Mouse (Mus musculus) neural tube, embryonic 12.5 days (tissue): ENCODE measurements around the gene Prr12. TPM values are rescaled to one million over a fixed set of nuclear protein-coding genes. Genes with fewer than 3 reads are reported as not detected.

ENCODE experiments used
- ATAC-seq: fragments of 200-750 bp; cut with Nextera tagmentation; 2 replicates; pipeline ENCODE4 v1.8.0; 2017; ENCODE audit warnings: low read depth, mild to moderate bottlenecking, moderate TSS enrichment, moderate library complexity; ENCODE audit not compliant: low FRiP score
- H3K27ac ChIP-seq: fragments of 300-500 bp; sonication (generic); 2 replicates; pipeline ENCODE4 v1.5.1; 2016
- H3K27me3 ChIP-seq: fragments of 300-500 bp; sonication (generic); replicated peaks from 2 replicates; pipeline ENCODE4 v1.6.1; 2016; ENCODE audit warnings: mild to moderate bottlenecking
- H3K36me3 ChIP-seq: fragments of 300-500 bp; sonication (generic); 2 replicates; pipeline ENCODE4 v1.6.1; 2016; ENCODE audit warnings: mild to moderate bottlenecking
- H3K4me1 ChIP-seq: fragments of 300-500 bp; sonication (generic); 2 replicates; pipeline ENCODE4 v1.6.1; 2016
- H3K4me2 ChIP-seq: fragments of 300-500 bp; sonication (generic); replicated peaks from 2 replicates; pipeline ENCODE4 v1.6.1; 2016; ENCODE audit warnings: mild to moderate bottlenecking
- H3K4me3 ChIP-seq: fragments of 300-500 bp; sonication (generic); 2 replicates; pipeline ENCODE4 v1.5.1; 2016
- H3K9ac ChIP-seq: fragments of 300-500 bp; sonication (generic); 2 replicates; pipeline ENCODE4 v1.6.1; 2016; ENCODE audit warnings: mild to moderate bottlenecking
- H3K9me3 ChIP-seq: fragments of 300-500 bp; sonication (generic); 2 replicates; pipeline ENCODE4 v1.6.1; 2016; ENCODE audit warnings: mild to moderate bottlenecking
- WGBS: fragments of 180-500 bp; shearing (Covaris S2); methylation state at CpG from one replicate; pipeline ENCODE4 v1.1.7; 2016; 5-methylcytosine and 5-hydroxymethylcytosine counted together
- microRNA-seq: library from miRNA; unstranded; fragments of <30 nt; microRNA quantifications from one replicate; pipeline ENCODE4, GENCODE M21; 2017
- polyA plus RNA-seq: library from polyadenylated mRNA; unstranded; fragments of >200 nt; fragmentation: Nextera tagmentation; extraction: Ambion mirVana; gene quantifications from 2 replicates; pipeline ENCODE4 v1.2.1, GENCODE M21; 2016

The Prr12 gene
- polyA plus RNA-seq, 1 experiment from 2014 or later: 11.8 TPM

DNA sequence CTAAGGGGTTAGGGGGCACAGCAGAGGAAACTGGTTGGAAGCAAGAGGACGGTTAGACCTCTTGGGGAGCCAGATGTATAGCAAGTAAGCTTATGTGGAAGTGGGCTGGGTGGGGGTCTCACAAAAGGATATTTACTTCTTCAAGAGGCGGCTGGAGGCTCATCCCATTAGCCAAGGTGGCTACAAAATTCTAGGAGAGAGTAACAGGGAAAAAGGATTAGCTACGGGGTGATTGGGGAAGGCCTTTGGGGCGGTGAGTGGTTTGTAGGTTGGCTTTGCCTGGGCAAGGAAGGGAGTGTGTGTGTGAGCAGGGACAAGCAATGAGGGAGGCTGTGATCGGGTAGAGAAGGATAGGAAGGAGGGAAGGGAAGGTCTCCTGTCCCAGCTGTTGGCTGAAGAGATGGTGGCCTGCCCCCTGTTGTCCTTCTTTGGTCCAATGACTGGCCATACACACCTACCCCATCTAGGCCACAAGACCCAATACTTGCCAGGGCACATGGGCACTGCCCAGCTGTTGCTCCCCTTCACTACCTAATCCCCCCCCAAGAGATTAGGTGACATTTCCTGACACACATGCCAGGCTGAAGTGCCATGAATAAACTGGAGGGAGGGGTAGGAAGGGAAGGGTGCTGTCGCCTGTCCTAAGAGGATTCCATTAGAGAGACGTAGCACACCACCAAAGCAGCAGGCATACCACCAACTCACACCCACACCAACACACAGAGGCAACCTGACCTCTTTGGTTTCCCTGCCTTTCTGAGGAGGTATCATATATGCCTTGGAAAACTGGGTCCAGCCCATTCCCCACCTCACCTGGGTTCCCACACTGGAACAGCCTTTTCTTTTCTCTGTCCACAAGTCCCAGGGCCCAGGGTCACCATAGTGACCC, 68.5 kb downstream of the Prr12 start:
- Histone ChIP-seq H3K36me3 (peaks cover 42% of the 10 kb centered on the region), H3K9me3 (no peaks in the 10 kb centered on the region), H3K27me3 (no peaks in the 10 kb centered on the region), H3K9ac (peak overlapping the region; percentile 33; the same call in 1 of the 2 replicates), H3K4me2 (peak overlapping the region; percentile 71), H3K4me3 (peak overlapping the region; percentile 88), H3K4me1 (peaks cover 30% of the 10 kb centered on the region), H3K27ac (no peak overlapping the region)
- WGBS: 76% methylated on average over 7 of the region's 7 CpGs
- no peak for ATAC-seq

DNA sequence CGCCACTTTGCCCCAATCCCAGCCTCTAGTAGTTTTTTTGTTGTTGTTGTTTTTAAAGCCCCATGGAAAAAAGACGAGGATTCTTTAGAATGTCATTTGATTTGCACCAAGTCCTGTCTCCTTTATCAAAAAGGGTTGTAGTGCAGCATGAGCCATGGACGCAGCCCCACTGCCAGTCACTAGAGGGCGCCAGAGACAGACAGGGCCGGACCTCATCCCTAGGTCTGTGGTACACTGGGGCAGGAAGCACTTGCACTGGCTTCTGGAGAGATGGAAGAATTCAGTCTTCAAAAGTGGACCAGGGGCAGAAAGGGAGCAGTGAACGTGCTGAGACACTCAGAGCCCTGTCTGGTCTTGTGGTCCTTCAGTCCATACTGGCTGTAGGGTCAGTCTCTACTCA, 69.6 kb downstream of the Prr12 start:
- no peaks in the 10 kb centered on the region for H3K27me3 ChIP-seq
- 0 out of 2 replicates have a peak overlapping the region, but pooled peaks have one; percentile 5 for H3K9ac ChIP-seq
- no peak overlapping the region for H3K4me3 ChIP-seq
- H3K27ac ChIP-seq: no peak overlapping the region
- 38% methylated on average over 6 of the region's 6 CpGs for WGBS
- peaks cover 24% of the 10 kb centered on the region for H3K4me1 ChIP-seq
- H3K9me3 ChIP-seq: no peaks in the 10 kb centered on the region
- peaks cover 53% of the 10 kb centered on the region for H3K36me3 ChIP-seq
- no peak for ATAC-seq
- peak overlapping the region; percentile 71; the same call in 1 of the 2 replicates for H3K4me2 ChIP-seq

DNA sequence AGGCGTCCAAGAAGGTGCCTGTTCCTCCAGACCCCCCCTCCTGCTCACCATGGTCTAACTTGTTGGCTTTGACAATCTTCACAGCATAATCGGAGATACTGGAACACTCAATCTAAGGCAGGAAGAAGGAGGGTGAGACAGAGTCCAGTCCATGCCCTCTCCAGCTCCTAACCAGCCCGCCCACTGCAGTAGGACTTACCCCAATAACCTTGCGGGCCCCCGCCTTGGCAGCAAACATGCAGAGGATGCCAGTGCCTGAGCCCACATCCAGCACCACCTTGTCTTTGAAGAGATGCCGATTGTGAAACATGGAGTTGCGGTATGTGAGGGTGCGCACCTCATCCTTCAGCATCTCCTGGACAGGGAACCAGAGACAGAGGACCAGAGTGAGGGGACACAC, 71.1 kb downstream of the Prr12 start:
- Histone ChIP-seq H3K27ac (no peak overlapping the region), H3K9ac (no peak overlapping the region), H3K4me3 (no peak overlapping the region), H3K27me3 (no peaks in the 10 kb centered on the region), H3K9me3 (no peaks in the 10 kb centered on the region), H3K4me1 (peaks cover 21% of the 10 kb centered on the region), H3K36me3 (peaks cover 68% of the 10 kb centered on the region), H3K4me2 (no peak overlapping the region)
- 97% methylated on average over 8 of the region's 8 CpGs for WGBS
- ATAC-seq: no peak

DNA sequence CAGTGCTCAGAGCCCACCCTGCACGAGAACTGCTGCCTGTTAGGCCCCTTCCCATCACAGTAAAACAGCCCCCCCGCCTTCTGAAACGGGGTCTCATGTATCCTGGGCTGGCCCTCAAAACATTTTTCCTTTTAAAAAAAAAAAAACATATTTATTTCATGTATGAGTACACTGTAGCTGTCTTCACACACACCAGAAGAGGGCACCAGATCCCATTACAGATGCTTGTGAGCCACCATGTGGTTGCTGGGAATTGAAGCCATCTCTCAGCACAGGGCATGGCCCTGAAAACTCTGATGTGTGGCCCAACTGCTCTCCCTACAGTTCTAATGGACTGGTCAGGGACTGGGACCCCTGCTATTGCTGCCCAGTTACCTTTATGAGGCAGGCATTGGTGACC, 74.4 kb downstream of the Prr12 start:
- H3K27ac ChIP-seq: no peak overlapping the region
- WGBS: 97% methylated on average over 3 of the region's 3 CpGs
- no peak overlapping the region for H3K4me2 ChIP-seq
- H3K9me3 ChIP-seq: no peaks in the 10 kb centered on the region
- H3K36me3 ChIP-seq: peaks cover 71% of the 10 kb centered on the region
- peaks cover 14% of the 10 kb centered on the region for H3K4me1 ChIP-seq
- no peak overlapping the region for H3K4me3 ChIP-seq
- no peak for ATAC-seq
- H3K27me3 ChIP-seq: no peaks in the 10 kb centered on the region
- no peak overlapping the region for H3K9ac ChIP-seq

Small RNA genes lying within 50 kb of the gene (microRNA-seq; reads per million reads assigned to microRNA genes)
- gene Mir7054: not detected

Other genes with a start within 250 kb of the Prr12 start
- gene Nup62, start 236.8 kb downstream of the Prr12 start, polyA plus RNA-seq: 71.3 and 74.7 TPM in 2 replicates
- gene Il4i1, start 236.5 kb downstream of the Prr12 start, polyA plus RNA-seq: 1.5 and 1.6 TPM in 2 replicates
- gene Atf5, start 236.2 kb downstream of the Prr12 start, polyA plus RNA-seq: 4.8 and 5.1 TPM in 2 replicates
- gene Akt1s1, start 203.9 kb downstream of the Prr12 start, polyA plus RNA-seq: 108 and 116 TPM in 2 replicates
- gene Tbc1d17, start 203.8 kb downstream of the Prr12 start, polyA plus RNA-seq: 95.4 and 101 TPM in 2 replicates
- gene Pnkp, start 195.7 kb downstream of the Prr12 start, polyA plus RNA-seq: 32.3 and 39.3 TPM in 2 replicates
- gene Ptov1, start 183.1 kb downstream of the Prr12 start, polyA plus RNA-seq: 630 and 637 TPM in 2 replicates
- 156 and 158 TPM in 2 replicates for gene Med25, start 160.2 kb downstream of the Prr12 start, polyA plus RNA-seq
- gene Fuz, start 156.8 kb downstream of the Prr12 start, polyA plus RNA-seq: 17.7 and 19.1 TPM in 2 replicates
- gene Ap2a1, start 123.4 kb downstream of the Prr12 start, polyA plus RNA-seq: 97.9 and 100 TPM in 2 replicates
- 0.14 TPM in 1 of 2 replicates, not detected in the other for gene Tsks, start 109.7 kb downstream of the Prr12 start, polyA plus RNA-seq
- gene Cpt1c, start 78.0 kb downstream of the Prr12 start, polyA plus RNA-seq: 39.7 and 44.1 TPM in 2 replicates
- 595 and 646 TPM in 2 replicates for gene Prmt1, start 66.3 kb downstream of the Prr12 start, polyA plus RNA-seq
- gene Irf3, start 55.2 kb downstream of the Prr12 start, polyA plus RNA-seq: 71.0 and 73.4 TPM in 2 replicates
- 41.1 and 42.9 TPM in 2 replicates for gene Bcl2l12, start 54.2 kb downstream of the Prr12 start, polyA plus RNA-seq
- gene Scaf1, start 36.5 kb downstream of the Prr12 start, polyA plus RNA-seq: 47.2 and 47.3 TPM in 2 replicates
- gene Rras, start 34.9 kb downstream of the Prr12 start, polyA plus RNA-seq: 16.8 and 18.4 TPM in 2 replicates
- gene Nosip, start 9.5 kb upstream of the Prr12 start, polyA plus RNA-seq: 56.5 and 63.0 TPM in 2 replicates
- gene Prrg2, start 9.8 kb upstream of the Prr12 start, polyA plus RNA-seq: 15.2 and 17.9 TPM in 2 replicates
- 125 and 139 TPM in 2 replicates for gene Rcn3, start 39.3 kb upstream of the Prr12 start, polyA plus RNA-seq
- gene Fcgrt, start 51.0 kb upstream of the Prr12 start, polyA plus RNA-seq: 14.1 and 15.7 TPM in 2 replicates
- gene Rps11, start 71.6 kb upstream of the Prr12 start, polyA plus RNA-seq: 1,089 and 1,117 TPM in 2 replicates
- 974 and 1,017 TPM in 2 replicates for gene Rpl13a, start 75.9 kb upstream of the Prr12 start, polyA plus RNA-seq
- not detected in 2 replicates for gene Gm45713, start 83.3 kb upstream of the Prr12 start, polyA plus RNA-seq
- gene Flt3l, start 83.6 kb upstream of the Prr12 start, polyA plus RNA-seq: 1.0 and 1.3 TPM in 2 replicates
- 90.2 and 94.0 TPM in 2 replicates for gene Pih1d1, start 101.4 kb upstream of the Prr12 start, polyA plus RNA-seq
- gene Aldh16a1, start 101.7 kb upstream of the Prr12 start, polyA plus RNA-seq: 37.8 and 42.4 TPM in 2 replicates
- gene Slc17a7, start 111.1 kb upstream of the Prr12 start, polyA plus RNA-seq: 2.0 and 2.6 TPM in 2 replicates
- not detected in 2 replicates for gene Gfy, start 126.7 kb upstream of the Prr12 start, polyA plus RNA-seq
- gene Pth2, start 128.1 kb upstream of the Prr12 start, polyA plus RNA-seq: not detected in 2 replicates
- gene Ccdc155, start 152.0 kb upstream of the Prr12 start, polyA plus RNA-seq: 0.42 and 0.74 TPM in 2 replicates
- gene Dkkl1, start 159.3 kb upstream of the Prr12 start, polyA plus RNA-seq: 7.5 and 7.6 TPM in 2 replicates
- 173 and 178 TPM in 2 replicates for gene Tead2, start 162.9 kb upstream of the Prr12 start, polyA plus RNA-seq
- gene Cd37, start 186.2 kb upstream of the Prr12 start, polyA plus RNA-seq: 1.1 and 1.2 TPM in 2 replicates
- 0.20 TPM in 1 of 2 replicates, not detected in the other for gene Slc6a16, start 188.2 kb upstream of the Prr12 start, polyA plus RNA-seq
- gene Slc6a21, start 224.6 kb upstream of the Prr12 start, polyA plus RNA-seq: not detected in 2 replicates